Mouse (Mus musculus) midbrain, embryonic 10.5 days (tissue): Measurements from ENCODE around the gene Gm15093. TPM values are rescaled to one million over a fixed set of nuclear protein-coding genes. Genes with fewer than 3 reads are reported as not detected.
"Not testable (repeated sequence)": the region's sequence is repeated elsewhere in the genome, so short reads cannot be mapped to it uniquely, and the experiment has no call there.

Source experiments
- DNase-seq: peaks from one replicate; pipeline ENCODE4 v3.0.0-alpha.2; 2017; ENCODE audit warnings: low spot score
- H3K27ac ChIP-seq: fragments of 300-500 bp; sonication (generic); replicated peaks from 2 replicates; pipeline ENCODE4 v1.5.1; 2016; ENCODE audit warnings: mild to moderate bottlenecking
- H3K27me3 ChIP-seq: fragments of 300-500 bp; sonication (generic); 2 replicates; pipeline ENCODE4 v1.6.1; 2016; ENCODE audit warnings: low read depth, mild to moderate bottlenecking; ENCODE audit not compliant: poor library complexity, severe bottlenecking
- H3K36me3 ChIP-seq: fragments of 300-500 bp; sonication (generic); 2 replicates; pipeline ENCODE4 v1.6.1; 2016; ENCODE audit warnings: mild to moderate bottlenecking, moderate library complexity
- H3K4me1 ChIP-seq: fragments of 300-500 bp; sonication (generic); 2 replicates; pipeline ENCODE4 v1.6.1; 2016
- H3K4me3 ChIP-seq: fragments of 300-500 bp; sonication (generic); 2 replicates; pipeline ENCODE4 v1.5.1; 2016; ENCODE audit warnings: mild to moderate bottlenecking, moderate library complexity
- H3K9me3 ChIP-seq: fragments of 300-500 bp; sonication (generic); replicated peaks from 2 replicates; pipeline ENCODE4 v1.6.1; 2016; ENCODE audit warnings: mild to moderate bottlenecking
- WGBS: fragments of 180-500 bp; shearing (Covaris S2); methylation state at CpG from one replicate; pipeline ENCODE4 v1.1.7; 2016; 5-methylcytosine and 5-hydroxymethylcytosine counted together
- polyA plus RNA-seq: library from polyadenylated mRNA; unstranded; fragments of >200 nt; fragmentation: Nextera tagmentation; extraction: Ambion mirVana; gene quantifications from 2 replicates; pipeline ENCODE4 v1.2.1, GENCODE M21; 2016

The Gm15093 gene
- polyA plus RNA-seq = not detected in 2 replicates

GRCm38 (mm10) chrX:149272077-149272476 is at the start of gene Gm15093:
Gm15093 (plus strand) TSS chrX:149272377.
- DNase-seq, H3K4me1 ChIP-seq, H3K9me3 ChIP-seq, H3K27me3 ChIP-seq, H3K27ac ChIP-seq, H3K4me3 ChIP-seq, H3K36me3 ChIP-seq: not testable (repeated sequence)
- no CpG with 5 or more reads among the region's 1 CpGs for WGBS

Other genes with a start within 250 kb of the Gm15093 start
- not detected in 2 replicates for gene Ott, start 198.1 kb upstream of the Gm15093 start, polyA plus RNA-seq
- not detected in 2 replicates for gene Gm15085, start 175.2 kb downstream of the Gm15093 start, polyA plus RNA-seq